Mouse (Mus musculus) adrenal gland, adult (tissue): ENCODE data around the gene Lrrn2.

Experiments used
- DNase-seq, 2 experiments: peaks; one replicate each; pipeline ENCODE4 v3.0.0; 2022 to 2023; ENCODE audit warnings: low spot score in 1 of 2; ENCODE audit not compliant: inconsistent age in 2 of 2

The Lrrn2 gene

GRCm38 (mm10) chr1:132880161-132881005 lies at the start of gene Lrrn2:
TSS of gene Lrrn2 (plus strand) at chr1:132880273.
- DNase-seq: peak; percentile 74 to 90

GRCm38 (mm10) chr1:132831963-132832362 lies 48.1 kb upstream of the Lrrn2 start:
- DNase-seq: no peak

GRCm38 (mm10) chr1:132834037-132834436 lies 46.0 kb upstream of the Lrrn2 start:
- no peak for DNase-seq

DNA sequence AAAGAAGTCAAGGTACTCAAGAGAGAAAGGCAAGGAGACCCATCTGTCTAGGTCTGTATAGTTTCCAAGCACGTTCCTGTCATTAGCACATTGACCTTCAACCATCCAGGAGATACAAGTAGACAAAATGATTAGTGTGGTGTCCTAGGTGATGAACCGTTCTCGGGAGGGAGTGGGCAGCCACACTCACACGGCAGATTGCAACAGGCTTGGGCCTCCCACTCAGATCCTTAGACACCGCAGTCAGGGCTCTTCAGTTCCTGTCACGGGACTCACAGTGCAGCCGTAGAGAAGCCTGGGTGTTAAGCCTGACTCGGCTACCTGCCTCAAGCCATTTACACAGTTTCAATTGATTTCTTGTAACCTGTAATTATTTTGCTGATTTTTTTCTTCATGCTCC lies 43.2 kb upstream of the Lrrn2 start:
- DNase-seq: no peak

- peak; percentile 55 to 73 for DNase-seq
Observed at GRCm38 (mm10) chr1:132837691-132838090, 42.4 kb upstream of the Lrrn2 start.

- DNase-seq: no peak
Observed at GRCm38 (mm10) chr1:132838371-132838770, 41.7 kb upstream of the Lrrn2 start.

- no peak for DNase-seq
Observed at GRCm38 (mm10) chr1:132843612-132844011, 36.5 kb upstream of the Lrrn2 start.

DNA sequence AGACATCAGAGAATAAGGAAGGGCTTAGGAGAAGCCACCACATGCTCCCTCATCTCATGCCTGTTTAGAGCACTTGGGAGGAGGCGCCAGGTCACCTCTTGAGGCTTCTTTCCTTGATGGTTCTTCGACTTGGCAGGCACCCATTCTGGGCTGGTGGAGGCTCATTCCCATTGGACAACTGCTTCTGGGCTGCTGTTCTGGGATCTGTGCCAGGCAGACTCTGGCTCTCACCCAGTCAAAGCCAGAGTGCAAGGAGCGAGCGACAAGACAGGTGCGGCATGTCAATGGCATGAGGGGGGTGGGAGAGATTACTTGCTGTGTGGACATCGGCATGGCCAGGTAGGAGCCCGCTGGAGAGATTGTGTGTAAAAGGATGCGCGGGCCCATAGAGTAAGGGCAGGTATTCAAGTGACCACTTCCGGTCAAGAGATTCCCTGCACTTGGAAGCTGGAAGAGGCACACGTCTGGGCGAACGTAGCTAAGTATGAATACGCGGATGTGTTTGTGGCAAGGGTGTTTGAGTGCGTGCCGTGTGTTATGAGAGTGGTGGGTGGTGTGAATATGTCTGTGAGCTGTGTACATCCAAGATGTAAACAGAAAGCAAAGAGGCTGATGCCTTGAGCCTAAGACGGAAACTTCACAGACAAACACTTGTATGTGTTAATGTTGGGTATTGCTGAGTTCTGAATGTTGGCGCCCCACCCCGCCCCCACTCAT lies 35.8 kb upstream of the Lrrn2 start:
- DNase-seq: peak; percentile 67 to 82

- peak; percentile 85 to 86 for DNase-seq
Observed at GRCm38 (mm10) chr1:132845766-132846165, 34.3 kb upstream of the Lrrn2 start.

DNA sequence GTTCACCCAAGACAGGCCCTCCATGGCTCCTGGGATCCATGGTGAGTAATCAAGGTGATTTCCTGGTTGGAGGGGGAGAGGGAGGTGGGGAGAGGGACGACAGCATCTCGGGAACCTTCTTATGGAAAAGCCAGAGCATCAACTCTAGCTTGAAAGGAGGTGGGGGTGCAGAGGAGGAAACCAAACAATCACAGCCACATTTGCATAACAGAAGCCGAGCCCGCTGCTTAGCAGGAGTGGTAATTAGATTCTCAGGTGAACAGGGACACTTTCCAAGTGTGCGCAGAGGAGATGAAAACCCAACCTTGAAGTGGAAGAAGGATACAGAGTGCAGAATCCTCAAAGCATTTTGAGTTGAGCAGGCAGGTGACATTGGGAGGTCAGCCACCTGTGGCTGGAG lies 29.3 kb upstream of the Lrrn2 start:
- no peak for DNase-seq

DNA sequence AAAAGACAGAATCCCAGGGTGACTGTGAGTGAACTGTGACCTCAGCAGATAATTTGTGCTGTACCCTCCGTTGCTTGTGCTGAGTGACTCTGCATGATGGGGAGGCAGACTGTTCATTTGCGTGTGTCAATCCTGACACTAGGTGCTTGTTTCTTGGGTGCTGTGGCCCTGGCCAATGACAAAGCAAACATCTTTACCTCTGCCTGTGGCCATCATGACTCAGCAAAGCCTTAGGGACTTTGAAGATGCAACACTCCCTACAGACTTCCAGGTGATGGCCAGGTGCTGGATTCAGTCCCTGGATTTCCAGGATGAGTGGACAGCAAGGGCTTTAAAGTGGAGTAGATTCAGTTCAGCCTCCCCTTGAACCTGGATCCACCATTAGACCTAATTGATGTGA lies 28.8 kb upstream of the Lrrn2 start:
- no peak for DNase-seq

DNA sequence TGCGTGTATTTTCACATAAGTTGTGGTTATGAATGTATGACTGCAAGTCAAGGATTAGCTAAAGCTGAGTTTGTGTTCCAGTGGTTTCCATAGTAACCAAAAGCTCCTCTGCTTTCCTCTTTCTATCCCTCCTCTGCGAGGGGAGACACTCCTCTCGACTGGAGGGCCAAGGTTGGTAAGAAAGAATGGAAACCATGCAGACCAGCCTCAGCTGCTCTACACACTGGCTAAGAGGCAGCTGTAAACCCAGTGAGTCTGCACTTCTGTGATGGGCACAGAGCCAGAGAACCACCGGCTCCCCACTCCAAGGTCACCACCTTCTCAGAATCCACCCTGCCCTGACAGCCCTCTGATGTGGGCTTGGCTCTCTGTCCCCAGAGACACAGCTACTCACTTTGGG lies 28.3 kb upstream of the Lrrn2 start:
- DNase-seq: peak; percentile 72 to 76

DNA sequence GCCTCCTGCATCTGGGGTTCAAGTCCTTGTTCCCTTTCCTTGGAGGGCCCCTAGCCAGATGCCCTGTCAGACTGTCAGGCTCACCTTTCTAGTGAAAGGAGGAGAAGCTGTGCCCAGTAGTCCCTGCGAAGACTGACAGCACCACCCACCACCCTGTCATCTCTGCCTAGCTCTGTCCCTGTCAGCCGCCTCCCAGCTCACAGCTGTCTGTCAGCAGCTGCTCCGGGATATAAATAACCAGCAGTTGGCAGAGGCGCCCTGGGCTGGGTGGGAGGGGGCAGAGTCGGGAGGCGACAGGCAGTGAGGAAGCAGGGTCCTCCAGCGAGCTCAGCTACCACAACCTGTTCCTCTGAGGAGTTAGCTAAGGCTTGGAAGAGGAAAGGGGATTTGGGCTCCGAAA lies 26.8 kb upstream of the Lrrn2 start:
- DNase-seq: no peak

DNA sequence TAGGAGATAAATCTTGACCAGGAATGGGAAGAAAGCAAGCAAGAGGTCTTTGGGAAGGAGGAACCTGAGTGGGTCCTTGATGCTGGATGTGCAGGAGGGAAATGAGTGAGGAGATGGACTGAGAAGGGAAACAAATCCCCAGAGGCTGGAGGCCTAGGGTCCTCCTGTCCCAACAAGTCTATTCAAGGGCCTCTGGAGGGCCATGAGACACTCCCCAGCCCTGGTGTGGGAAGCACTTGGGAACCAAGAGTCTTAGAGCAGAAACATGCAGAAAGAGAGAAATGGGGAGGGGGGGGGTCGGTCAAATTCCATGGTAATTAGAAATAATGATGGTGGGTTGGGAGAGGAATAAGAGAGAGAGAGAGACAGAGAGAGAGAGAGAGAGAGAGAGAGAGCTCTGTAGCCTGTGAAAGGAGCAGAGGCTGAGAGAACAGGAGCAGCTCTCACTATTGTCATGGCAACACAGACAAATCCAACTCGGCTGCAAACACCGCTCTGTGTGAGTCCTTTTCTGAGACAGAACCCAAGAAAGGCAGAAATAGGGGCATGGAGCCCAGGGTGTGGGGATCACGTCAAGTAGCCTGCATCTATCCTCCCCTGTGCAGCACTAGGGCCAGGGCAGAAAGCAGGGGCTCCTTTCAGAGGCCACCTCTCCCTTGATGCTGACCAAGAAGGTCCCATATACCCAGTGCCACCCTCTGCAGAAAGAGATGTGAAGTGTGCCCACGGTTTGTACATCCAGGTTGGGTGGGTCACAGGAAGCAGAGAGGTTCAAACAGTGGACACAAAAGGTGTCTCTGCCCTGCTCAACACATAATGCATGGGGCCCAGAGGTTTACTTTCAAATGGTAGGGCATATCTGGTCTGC lies 21.3 kb upstream of the Lrrn2 start:
- DNase-seq: no peak

DNA sequence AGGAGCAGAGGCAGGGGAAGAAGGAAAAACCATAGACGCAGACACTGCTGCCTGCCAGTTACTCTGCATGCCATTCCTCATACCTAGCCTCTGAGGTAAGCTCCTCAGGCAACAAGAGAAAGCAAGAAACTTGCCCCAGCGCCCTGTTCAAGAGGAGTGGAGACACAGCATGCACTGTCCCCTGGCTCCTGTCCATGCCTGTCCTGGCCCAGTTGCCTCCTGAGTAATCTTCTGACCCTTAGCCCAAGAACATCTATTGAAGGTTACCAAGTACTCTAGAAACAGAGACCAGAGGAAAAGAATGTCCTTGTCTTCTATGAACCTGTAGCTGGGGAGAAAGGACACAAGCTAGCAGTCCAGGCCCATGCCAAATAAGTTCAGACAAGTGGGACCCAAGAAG lies 15.9 kb upstream of the Lrrn2 start:
- peak; percentile 58 to 70 for DNase-seq

DNA sequence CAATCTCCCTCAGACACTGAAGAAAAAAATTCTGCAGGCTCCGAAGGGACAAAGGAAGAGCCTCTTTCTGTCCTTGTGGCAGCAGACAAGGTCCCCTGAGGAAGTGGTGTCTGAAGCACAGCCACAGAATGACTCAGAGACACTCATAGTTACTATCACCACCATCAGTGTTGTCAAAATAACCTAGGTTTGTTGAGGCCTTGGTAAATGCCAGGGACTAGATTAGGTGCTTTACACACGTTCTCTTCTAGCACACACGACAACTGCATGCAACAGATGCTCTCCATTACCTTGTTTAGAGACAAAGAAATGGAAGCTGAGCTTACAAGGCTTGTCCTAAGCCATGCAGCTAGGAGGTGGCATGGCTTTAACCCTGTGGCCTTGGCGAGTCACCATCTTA lies 14.5 kb upstream of the Lrrn2 start:
- DNase-seq: peak in 1 of 2 experiments; percentile 74

DNA sequence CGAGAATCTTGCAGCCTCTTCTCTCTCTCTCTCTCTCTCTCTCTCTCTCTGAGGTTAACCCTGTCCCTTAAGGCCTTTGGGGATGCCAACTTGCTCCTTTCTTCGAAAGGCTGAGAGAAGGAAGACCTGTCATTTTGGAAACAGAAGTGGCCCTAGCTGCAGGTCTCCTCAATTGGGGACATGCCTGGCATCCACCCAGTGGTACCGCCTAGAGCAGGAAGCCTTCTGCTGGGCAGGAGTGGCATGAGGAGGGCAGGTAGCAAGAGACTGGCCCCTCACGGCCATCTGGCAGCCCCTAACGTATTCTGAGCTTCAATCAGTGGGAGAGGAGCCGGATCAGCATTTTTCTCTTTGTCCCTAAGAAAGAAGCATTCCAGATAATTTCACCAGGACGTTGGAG lies 9.7 kb upstream of the Lrrn2 start:
- no peak for DNase-seq

GRCm38 (mm10) chr1:132878951-132879610 lies 992 bp upstream of the Lrrn2 start:
- DNase-seq: no peak

DNA sequence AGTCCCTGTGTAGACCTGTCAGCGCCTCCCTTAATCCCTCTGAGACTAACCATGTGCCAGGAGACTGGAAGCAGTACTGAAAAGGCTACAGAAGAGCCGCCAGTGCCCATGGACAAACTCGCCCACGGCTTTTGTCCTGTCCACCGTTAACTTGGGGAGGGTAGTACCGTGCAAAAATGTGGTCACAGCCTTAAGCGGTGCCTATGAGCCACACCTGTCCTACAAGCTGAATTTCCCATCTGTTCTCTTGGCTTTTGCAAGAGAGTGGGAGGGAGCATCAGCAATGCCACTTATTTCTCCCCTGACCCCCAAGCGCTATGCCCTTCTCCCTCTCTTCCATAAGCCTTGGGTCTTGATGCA lies 292 bp upstream of the Lrrn2 start:
- peak in 1 of 2 experiments; percentile 35 for DNase-seq

GRCm38 (mm10) chr1:132881041-132881761 lies 1.1 kb downstream of the Lrrn2 start:
- DNase-seq: peak in 1 of 2 experiments; percentile 62
